In the genomic region with DNA sequence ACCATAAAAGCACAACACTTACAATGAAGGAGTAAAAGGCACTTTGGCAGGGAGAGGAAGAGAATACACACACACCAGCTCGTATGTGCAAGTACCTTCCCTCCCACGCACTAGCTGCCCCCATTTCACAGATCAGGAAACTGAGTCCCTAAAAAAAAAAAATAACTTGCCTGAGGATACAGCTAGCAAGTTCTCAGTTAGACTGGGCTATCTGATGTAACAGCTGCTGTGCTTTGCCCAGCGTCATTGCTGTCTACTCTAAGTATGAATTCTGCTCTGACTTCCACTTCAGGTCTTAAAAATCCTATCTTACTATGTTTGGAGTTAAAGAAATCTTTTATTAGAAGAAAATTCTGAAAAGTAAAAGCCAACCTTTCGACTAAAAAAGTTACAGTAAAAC, we compare ENCODE assay signal across 11 mouse cellular contexts. TPM values are rescaled to one million over a fixed set of nuclear protein-coding genes. Genes with fewer than 3 reads are reported as not detected.
DNase-seq lines count a peak whose midpoint lies in the region; ATAC-seq and TF ChIP-seq lines count a peak whose summit lies in the region.
"Had no signal": no experiment of that assay in that cellular context is flagged by ENCODE, and none has a peak within 500 bp of the region (broad histone marks: within the 10 kb centered on the region; RNA-seq: fewer than 3 reads in every experiment).

No protein-coding gene starts in this region.

- intact Hi-C loops in heart, postnatal 25 days (cut with DNase I): no loop called here

- H3K27me3 ChIP-seq in heart, embryonic 13.5 days (replicated peaks): no peaks in the 10 kb centered on the region
- H3K27me3 ChIP-seq in lung, embryonic 15.5 days: no peaks in the 10 kb centered on the region
- H3K27me3 ChIP-seq in thymus, adult 2 months (ENCODE audit: control insufficient read depth, insufficient read depth, low read length): peaks cover 3% of the 10 kb centered on the region; the same call in 1 of the 2 replicates

- TF ChIP-seq CTCF in thymus, adult 2 months (IDR thresholded peaks at IDR 0.05; ENCODE audit: borderline replicate concordance, control insufficient read depth, extremely low read depth, insufficient read depth, low read length, poor library complexity): no peak

- WGBS in heart, embryonic 13.5 days: 61% methylated on average over 4 of the region's 4 CpGs
- 70% methylated on average over 4 of the region's 4 CpGs for WGBS in lung, embryonic 15.5 days
- WGBS in macrophage (ENCODE audit: missing documents): 12% methylated on average over 4 of the region's 4 CpGs
- WGBS in thymus, adult 2 months: 62% methylated on average over 4 of the region's 4 CpGs

- peaks cover 27% of the 10 kb centered on the region for H3K4me1 ChIP-seq in heart, embryonic 13.5 days
- H3K4me1 ChIP-seq in lung, embryonic 15.5 days: peaks cover 36% of the 10 kb centered on the region
- peaks cover 9% of the 10 kb centered on the region for H3K4me1 ChIP-seq in thymus, adult 2 months (replicated peaks; ENCODE audit: control insufficient read depth, insufficient read depth, low read length)

- no peaks in the 10 kb centered on the region for H3K9me3 ChIP-seq in heart, embryonic 13.5 days
- no peaks in the 10 kb centered on the region for H3K9me3 ChIP-seq in lung, embryonic 15.5 days

- peak overlapping the region; percentile 39; the same call in 1 of the 2 replicates for H3K27ac ChIP-seq in heart, embryonic 13.5 days (replicated peaks)
- H3K27ac ChIP-seq in lung, embryonic 15.5 days: no peak overlapping the region
- H3K27ac ChIP-seq in macrophage: peak overlapping the region; percentile 51
- H3K27ac ChIP-seq in thymus, adult 2 months (ENCODE audit: control insufficient read depth, insufficient read depth, low read length): no peak overlapping the region

- peak overlapping the region; percentile 82 for H3K4me2 ChIP-seq in heart, embryonic 13.5 days
- H3K4me2 ChIP-seq in lung, embryonic 15.5 days: peak overlapping the region; percentile 82; the same call in 1 of the 2 replicates

- H3K4me3 ChIP-seq in heart, embryonic 13.5 days: peak overlapping the region; percentile 95
- no peak overlapping the region for H3K4me3 ChIP-seq in lung, embryonic 15.5 days
- H3K4me3 ChIP-seq in macrophage (ENCODE audit: inconsistent target): peak overlapping the region; percentile 58
- no peak overlapping the region for H3K4me3 ChIP-seq in thymus, adult 2 months (ENCODE audit: control insufficient read depth, insufficient read depth, low read length)

- ATAC-seq in heart, embryonic 13.5 days (ENCODE audit: extremely low read depth, insufficient number of reproducible peaks, low FRiP score, low TSS enrichment): no peak
- no peak for ATAC-seq in lung, embryonic 15.5 days (ENCODE audit: borderline replicate concordance, extremely low read depth, low FRiP score, low TSS enrichment)

- no peak for DNase-seq in heart, postnatal 25 days (ENCODE audit: low spot score)
- DNase-seq in lung, postnatal 25 days (ENCODE audit: low spot score): no peak
- DNase-seq in c-Kit-negative CD71-positive TER-119-positive erythroid progenitor cells, embryonic 14.5 days (ENCODE audit: low read depth, low spot score): peak; percentile 20
- no peak for DNase-seq in natural killer cell, adult 2 months (ENCODE audit: low spot score in 2 of 2)
- no peak for DNase-seq in thymus, adult 2 months
- DNase-seq: adrenal gland, adult 8-10 months; kidney, adult 9 months; layer of hippocampus, postnatal 36 days had no signal

- TF ChIP-seq POLR2A in thymus, adult 2 months (IDR thresholded peaks at IDR 0.05; ENCODE audit: control insufficient read depth, extremely low read depth, insufficient read depth, low read length, poor library complexity): no peak

- H3K79me2 ChIP-seq in macrophage (ENCODE audit: inconsistent target): peaks cover 65% of the 10 kb centered on the region

- no peaks in the 10 kb centered on the region for H3K36me3 ChIP-seq in heart, embryonic 13.5 days
- no peaks in the 10 kb centered on the region for H3K36me3 ChIP-seq in lung, embryonic 15.5 days
- H3K36me3 ChIP-seq in macrophage (ENCODE audit: inconsistent target): no peaks in the 10 kb centered on the region
- no peaks in the 10 kb centered on the region for H3K36me3 ChIP-seq in thymus, adult 2 months (ENCODE audit: control insufficient read depth, insufficient read depth, low read length)

- H3K9ac ChIP-seq in heart, embryonic 13.5 days: 0 out of 2 replicates have a peak overlapping the region, but pooled peaks have one; percentile 60
- H3K9ac ChIP-seq in lung, embryonic 15.5 days: no peak overlapping the region

RNA-seq across cellular contexts. Expression of gene Ern1, which starts 2.0 kb away (rescaled TPM):
- polyA plus RNA-seq in heart, embryonic 13.5 days (2015; fragmentation: Nextera tagmentation; extraction: Ambion mirVana): 3.9 and 4.3 TPM in 2 replicates
- 10 to 100 TPM; 10.0 to 10.2 TPM for total RNA-seq in heart, postnatal 25 days (2021)
- polyA plus RNA-seq in lung, embryonic 15.5 days (2015; fragmentation: Nextera tagmentation; extraction: Ambion mirVana): 6.0 and 6.5 TPM in 2 replicates
- 100 to 1,000 TPM; 107 to 506 (median 204) TPM for total RNA-seq in macrophage (2018; cell fraction: chromatin; rRNA removed)
- total RNA-seq in macrophage (2018; cell fraction: cytosol; rRNA removed): 10 to 100 TPM; 25.3 to 66.2 (median 31.2) TPM
- total RNA-seq in macrophage (2018; cell fraction: nucleus; rRNA removed): 100 to 1,000 TPM in 24 of 26 experiments, 10 to 100 TPM in 2; 74.2 to 310 (median 147) TPM
- 17.0 to 28.6 TPM (median 18.0 TPM) in 3 replicates for polyA plus RNA-seq in macrophage (2018)
- polyA plus RNA-seq in thymus, adult 2 months (2012; rRNA removed): 18.1 and 21.9 TPM in 2 replicates

Comparison
In these comparisons a context has a peak if more than half of its experiments do, and no peak if none do; other contexts are left out.
1. H3K27ac ChIP-seq: peak in heart, embryonic 13.5 days (single experiment) and macrophage (single experiment); none in lung, embryonic 15.5 days (single experiment) and thymus, adult 2 months (single experiment).
2. H3K4me3 ChIP-seq: peak in heart, embryonic 13.5 days (single experiment) and macrophage (single experiment); none in lung, embryonic 15.5 days (single experiment) and thymus, adult 2 months (single experiment).